In the genomic region with DNA sequence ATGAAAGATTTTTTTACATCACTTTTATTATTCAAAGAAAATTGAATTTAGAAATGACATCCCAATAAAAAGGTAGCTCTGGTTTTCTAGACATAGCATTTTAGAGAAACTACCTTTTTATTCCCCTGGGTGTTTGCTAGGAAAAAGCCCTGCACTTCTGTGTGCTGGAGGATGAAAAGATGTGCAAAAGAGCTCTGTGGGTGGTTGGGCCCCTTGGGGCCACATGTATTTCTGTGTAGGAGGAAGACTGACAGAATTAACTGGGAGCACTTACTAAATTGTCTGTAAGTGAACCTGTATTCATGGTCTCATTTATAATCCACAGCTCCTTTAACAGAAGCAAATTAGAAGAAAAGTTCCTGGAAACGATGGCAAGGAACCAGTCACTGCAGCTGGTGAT, we compare ENCODE assay signal across 22 mouse cellular contexts.
A peak's percentile ranks its signal among the peaks of the same experiment; 100 is the strongest.
DNase-seq lines count a peak whose midpoint lies in the region; ATAC-seq lines count a peak whose summit lies in the region.
"Had no signal": no experiment of that assay in that cellular context is flagged by ENCODE, and none has a peak within 500 bp of the region (broad histone marks: within the 10 kb centered on the region; RNA-seq: fewer than 3 reads in every experiment).

No protein-coding gene starts in this region.

- WGBS in forebrain, embryonic 15.5 days = 25% methylated on average over 1 of the region's 1 CpGs
- WGBS in forebrain, embryonic 13.5 days = 35% methylated on average over 1 of the region's 1 CpGs
- WGBS in midbrain, embryonic 16.5 days = 65% methylated on average over 1 of the region's 1 CpGs

- H3K36me3 ChIP-seq in forebrain, embryonic 15.5 days = no peaks in the 10 kb centered on the region
- H3K36me3 ChIP-seq in forebrain, embryonic 13.5 days (ENCODE audit: poor library complexity, severe bottlenecking) = no peaks in the 10 kb centered on the region
- H3K36me3 ChIP-seq in midbrain, embryonic 16.5 days (ENCODE audit: control insufficient read depth, insufficient read depth, low read length) = no peaks in the 10 kb centered on the region
- H3K36me3 ChIP-seq: heart, embryonic 10.5 days; limb, embryonic 10.5 days had no signal

- H3K27ac ChIP-seq in forebrain, embryonic 15.5 days (replicated peaks) = 0 out of 2 replicates have a peak overlapping the region, but pooled peaks have one; percentile 7
- H3K27ac ChIP-seq in forebrain, embryonic 13.5 days = no peak overlapping the region
- H3K27ac ChIP-seq in midbrain, embryonic 16.5 days (ENCODE audit: low read length) = no peak overlapping the region
- H3K27ac ChIP-seq: heart, embryonic 10.5 days; hindbrain, embryonic 15.5 days; kidney, postnatal 0 days; limb, embryonic 10.5 days had no signal

- H3K9ac ChIP-seq in forebrain, embryonic 15.5 days (replicated peaks) = no peak overlapping the region
- no peak overlapping the region for H3K9ac ChIP-seq in forebrain, embryonic 13.5 days
- no peak overlapping the region for H3K9ac ChIP-seq in midbrain, embryonic 16.5 days (ENCODE audit: low read depth, low read length)
- H3K9ac ChIP-seq: hindbrain, embryonic 15.5 days had no signal

- H3K4me2 ChIP-seq in forebrain, embryonic 15.5 days (replicated peaks) = no peak overlapping the region
- H3K4me2 ChIP-seq in forebrain, embryonic 13.5 days = no peak overlapping the region
- H3K4me2 ChIP-seq in midbrain, embryonic 16.5 days (ENCODE audit: low read length) = no peak overlapping the region
- H3K4me2 ChIP-seq: hindbrain, embryonic 15.5 days; midbrain, embryonic 11.5 days had no signal

- no peaks in the 10 kb centered on the region for H3K27me3 ChIP-seq in forebrain, embryonic 15.5 days
- H3K27me3 ChIP-seq in forebrain, embryonic 13.5 days = no peaks in the 10 kb centered on the region
- H3K27me3 ChIP-seq in midbrain, embryonic 16.5 days (ENCODE audit: control insufficient read depth, insufficient read depth, low read depth, low read length) = no peaks in the 10 kb centered on the region
- H3K27me3 ChIP-seq: hindbrain, embryonic 15.5 days had no signal

- H3K4me1 ChIP-seq in forebrain, embryonic 15.5 days = no peaks in the 10 kb centered on the region
- no peaks in the 10 kb centered on the region for H3K4me1 ChIP-seq in forebrain, embryonic 13.5 days
- H3K4me1 ChIP-seq in midbrain, embryonic 16.5 days (ENCODE audit: control insufficient read depth, insufficient read depth, low read length) = no peaks in the 10 kb centered on the region
- H3K4me1 ChIP-seq: heart, embryonic 10.5 days; hindbrain, embryonic 15.5 days; limb, embryonic 10.5 days had no signal

- ATAC-seq in forebrain, embryonic 15.5 days (replicated peaks) = no peak
- no peak for ATAC-seq in forebrain, embryonic 13.5 days
- no peak for ATAC-seq in midbrain, embryonic 16.5 days
- ATAC-seq: CD4-positive, CD25-positive, alpha-beta regulatory T cell, adult 4 months had no signal

- intact Hi-C loops in left cerebral cortex, postnatal 36 days (cut with DNase I) = no loop called here

- no peaks in the 10 kb centered on the region for H3K9me3 ChIP-seq in forebrain, embryonic 15.5 days
- H3K9me3 ChIP-seq in forebrain, embryonic 13.5 days (replicated peaks) = no peaks in the 10 kb centered on the region
- H3K9me3 ChIP-seq in midbrain, embryonic 16.5 days (replicated peaks; ENCODE audit: control insufficient read depth, low read length, poor library complexity, severe bottlenecking) = no peaks in the 10 kb centered on the region
- H3K9me3 ChIP-seq: heart, embryonic 10.5 days; hindbrain, embryonic 15.5 days; limb, embryonic 10.5 days had no signal

- peak; percentile 47 for DNase-seq in left cerebral cortex, adult 11 months (ENCODE audit: low spot score)
- DNase-seq in left cerebral cortex, postnatal 36 days (ENCODE audit: low spot score in 2 of 2) = no peak
- peak; percentile 50 to 53 for DNase-seq in spleen, postnatal 36 days (ENCODE audit: low spot score in 2 of 2)
- DNase-seq in spleen, postnatal 14 days (ENCODE audit: low spot score in 2 of 2) = no peak
- DNase-seq in telencephalon, adult 2 months (ENCODE audit: low read depth, low spot score) = peak; percentile 52
- DNase-seq: adrenal gland, postnatal 25 days; cerebellum, adult 11-12 months; cerebellum, postnatal 10 days; kidney, adult 2 months; liver; lung, postnatal 10 days; thymus, adult 2 months; thymus, postnatal 4 days had no signal

- H3K4me3 ChIP-seq in forebrain, embryonic 15.5 days = no peak overlapping the region
- H3K4me3 ChIP-seq in forebrain, embryonic 13.5 days = no peak overlapping the region
- H3K4me3 ChIP-seq in midbrain, embryonic 16.5 days (ENCODE audit: low read depth, low read length) = no peak overlapping the region
- H3K4me3 ChIP-seq: heart, embryonic 10.5 days; hindbrain, embryonic 15.5 days; limb, embryonic 10.5 days had no signal

Comparison
In these comparisons a context has a peak if more than half of its experiments do, and no peak if none do; other contexts are left out.
1. DNase-seq: peak in left cerebral cortex, adult 11 months (single experiment), spleen, postnatal 36 days (2 of 2) and telencephalon, adult 2 months (single experiment); none in left cerebral cortex, postnatal 36 days (0 of 2) and spleen, postnatal 14 days (0 of 2).